Mouse (Mus musculus) hindlimb bud, embryonic 11.5 days (tissue): ENCODE data around the gene Ifitm10.
"Not testable (repeated sequence)": the region's sequence is repeated elsewhere in the genome, so short reads cannot be mapped to it uniquely, and the experiment has no call there.

Experiments
- DNase-seq: peaks from one replicate; pipeline ENCODE4 v3.0.0-alpha.2; 2012; ENCODE audit warnings: low read depth, low spot score; ENCODE audit errors: extremely low spot score

Ifitm10 gene

GRCm38 (mm10) chr7:142323396-142324117, 50.0 kb downstream of the Ifitm10 start:
- DNase-seq = no peak

GRCm38 (mm10) chr7:142322641-142323040, 50.9 kb downstream of the Ifitm10 start:
- no peak for DNase-seq

DNA sequence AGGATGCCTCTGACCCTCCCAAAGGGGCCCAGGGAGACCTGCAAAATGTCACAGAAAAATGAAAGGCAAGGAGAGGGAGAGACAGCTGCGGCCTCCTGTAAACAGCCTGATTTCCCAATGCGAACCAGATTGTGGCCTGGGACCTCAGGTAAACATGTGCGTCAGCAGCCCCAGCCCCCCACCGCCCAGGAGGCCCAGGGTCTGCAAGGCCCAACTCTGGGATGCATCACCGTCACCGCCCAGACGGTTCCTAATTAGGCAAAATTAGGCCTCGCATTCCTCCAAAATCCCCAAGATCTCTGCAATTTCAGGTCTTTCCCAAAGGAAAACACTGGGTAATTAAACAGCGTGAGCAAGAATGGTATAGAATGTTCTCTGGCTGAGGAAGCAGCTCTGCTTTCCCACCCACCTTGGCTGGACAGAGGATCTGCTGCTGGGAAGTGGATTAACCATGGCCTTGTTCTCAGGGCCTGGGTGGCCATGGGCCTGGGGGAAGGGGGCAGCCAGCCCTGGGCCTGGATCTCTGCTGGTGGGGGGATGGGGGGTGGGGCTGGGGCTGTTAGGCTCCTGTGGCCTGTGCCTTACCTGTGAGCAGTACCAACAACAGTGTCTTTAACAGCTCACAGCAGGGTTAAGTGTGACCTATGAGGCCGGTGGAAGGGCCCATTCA, 51.8 kb downstream of the Ifitm10 start:
- not testable (repeated sequence) for DNase-seq

GRCm38 (mm10) chr7:142320906-142321305, 52.6 kb downstream of the Ifitm10 start:
- no peak for DNase-seq

- no peak for DNase-seq
Observed at GRCm38 (mm10) chr7:142319124-142319523, 54.4 kb downstream of the Ifitm10 start.

DNA sequence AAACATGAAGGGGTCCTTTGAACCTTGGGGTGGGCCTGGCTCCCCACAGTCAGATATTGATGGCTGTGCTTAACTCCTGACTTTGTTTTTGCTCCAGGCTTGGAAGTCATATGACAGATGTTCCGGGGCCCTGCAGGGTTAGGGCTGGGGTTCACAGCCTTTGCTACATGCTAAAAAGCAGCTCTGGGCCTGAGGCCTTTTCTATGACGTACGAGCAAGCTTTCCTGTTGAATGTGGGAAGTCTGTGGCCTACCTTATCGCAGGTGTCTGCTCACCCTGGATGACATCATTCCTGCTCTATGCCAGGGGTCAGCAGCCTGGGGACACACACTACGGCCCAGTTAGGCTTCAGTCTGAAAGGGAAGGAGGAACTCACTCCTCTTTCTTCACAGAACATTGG, 56.3 kb downstream of the Ifitm10 start:
- DNase-seq = no peak

GRCm38 (mm10) chr7:142316558-142316957, 57.0 kb downstream of the Ifitm10 start:
- peak; percentile 62 for DNase-seq

GRCm38 (mm10) chr7:142314600-142315285, 58.8 kb downstream of the Ifitm10 start:
- DNase-seq = no peak

DNA sequence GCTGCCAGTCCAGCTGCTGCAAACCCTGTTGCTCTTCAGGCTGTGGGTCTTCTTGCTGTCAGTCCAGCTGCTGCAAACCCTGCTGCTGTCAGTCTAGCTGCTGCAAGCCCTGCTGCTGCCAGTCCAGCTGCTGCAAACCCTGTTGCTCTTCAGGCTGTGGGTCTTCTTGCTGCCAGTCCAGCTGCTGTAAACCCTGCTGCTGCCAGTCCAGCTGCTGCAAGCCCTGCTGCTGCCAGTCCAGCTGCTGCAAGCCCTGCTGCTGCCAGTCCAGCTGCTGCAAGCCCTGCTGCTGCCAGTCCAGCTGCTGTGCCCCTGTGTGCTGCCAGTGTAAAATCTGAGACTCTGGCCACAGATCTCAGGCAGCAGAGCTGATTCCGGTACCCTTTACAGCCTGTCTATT, 69.6 kb downstream of the Ifitm10 start:
- DNase-seq = not testable (repeated sequence)

GRCm38 (mm10) chr7:142303249-142303648, 70.3 kb downstream of the Ifitm10 start, which contains the start of gene Krtap5-4:
Gene Krtap5-4 (plus strand): TSS chr7:142303549.
- DNase-seq = no peak

GRCm38 (mm10) chr7:142297018-142297417, 76.5 kb downstream of the Ifitm10 start, which contains the start of gene Krtap5-1:
Gene Krtap5-1 (minus strand): TSS chr7:142297118.
- not testable (repeated sequence) for DNase-seq

DNA sequence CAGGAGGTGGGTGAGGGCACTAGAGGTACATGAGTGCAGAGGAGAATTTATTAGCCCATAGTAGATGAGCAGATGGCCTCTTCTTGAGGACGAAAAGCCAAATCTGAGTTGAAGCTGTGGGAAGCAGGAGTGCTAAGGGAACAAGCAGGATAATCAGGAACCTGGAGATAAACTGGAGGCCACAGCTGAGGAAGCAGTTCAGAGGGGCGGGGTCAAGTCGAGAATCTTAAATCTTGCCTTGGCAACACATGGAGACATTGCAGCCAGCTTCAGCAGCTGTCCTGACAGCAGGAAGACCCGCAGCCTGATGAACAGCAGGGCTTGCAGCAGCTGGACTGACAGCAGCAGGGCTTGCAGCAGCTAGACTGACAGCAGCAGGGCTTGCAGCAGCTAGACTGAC, 77.4 kb downstream of the Ifitm10 start:
- DNase-seq = not testable (repeated sequence)

- no peak for DNase-seq
Observed at GRCm38 (mm10) chr7:142295418-142295817, 78.1 kb downstream of the Ifitm10 start.

GRCm38 (mm10) chr7:142293851-142294250, 79.7 kb downstream of the Ifitm10 start:
- peak; percentile 24 for DNase-seq

DNA sequence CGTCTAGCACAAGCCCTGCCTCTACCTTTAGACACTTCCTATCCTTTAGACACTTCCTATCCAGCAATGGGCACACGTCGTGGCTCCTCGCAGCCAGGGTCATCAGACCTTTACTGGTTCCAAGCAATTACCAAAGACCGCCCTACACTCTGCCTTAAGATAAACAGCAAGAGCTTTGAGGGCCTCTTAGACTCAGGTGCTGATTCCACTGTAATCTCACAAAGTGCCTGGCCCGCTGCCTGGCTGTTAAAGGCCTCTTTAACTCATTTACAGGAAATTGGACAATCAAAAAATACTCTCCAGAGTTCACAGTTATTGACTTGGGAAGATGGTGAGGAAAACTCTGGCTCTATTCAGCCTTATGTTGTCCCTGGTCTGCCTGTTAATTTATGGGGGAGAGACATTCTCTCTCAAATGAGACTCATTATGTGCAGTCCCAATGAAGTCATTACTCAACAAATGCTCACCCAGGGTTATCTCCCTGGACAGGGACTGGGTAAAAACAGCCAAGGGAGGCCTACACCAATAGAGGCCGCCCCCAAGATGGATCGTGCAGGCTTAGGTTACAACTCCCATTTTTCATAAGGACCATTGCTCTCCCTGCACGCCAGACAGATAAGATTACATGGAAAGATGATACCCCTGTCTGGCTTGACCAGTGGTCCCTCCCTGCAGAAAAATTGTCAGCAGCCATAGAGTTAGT, 87.5 kb downstream of the Ifitm10 start:
- not testable (repeated sequence) for DNase-seq

- DNase-seq = peak; percentile 53
Observed at GRCm38 (mm10) chr7:142285130-142285835, 88.3 kb downstream of the Ifitm10 start.

- DNase-seq = peak; percentile 97
Observed at GRCm38 (mm10) chr7:142284615-142285080, 88.9 kb downstream of the Ifitm10 start.

- peak; percentile 33 for DNase-seq
Observed at GRCm38 (mm10) chr7:142284023-142284591, 89.4 kb downstream of the Ifitm10 start.

DNA sequence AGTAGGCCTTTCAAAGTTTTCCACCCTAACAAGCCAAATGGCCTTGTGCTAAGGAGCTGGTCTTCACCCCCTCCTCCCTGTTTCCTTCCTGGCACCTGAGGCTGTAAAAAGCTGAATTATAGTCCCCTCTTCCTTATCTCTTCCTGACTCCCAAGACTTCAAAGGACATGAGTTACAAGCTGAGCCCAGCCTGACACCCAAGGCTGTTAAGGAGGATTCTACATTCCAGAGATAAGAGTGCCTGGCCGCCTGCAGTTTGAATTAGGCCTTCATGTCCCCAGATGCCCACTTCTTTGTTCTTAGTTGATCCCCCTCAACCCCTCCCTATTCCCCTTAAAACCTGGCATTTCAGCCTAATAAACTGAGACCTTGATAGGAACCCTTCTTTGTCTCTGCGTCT, 90.7 kb downstream of the Ifitm10 start:
- DNase-seq = not testable (repeated sequence)

- DNase-seq = not testable (repeated sequence)
Observed at GRCm38 (mm10) chr7:142279291-142279690, 94.3 kb downstream of the Ifitm10 start.
